Mouse (Mus musculus) kidney, postnatal 0 days (tissue): ENCODE measurements around the gene Stard8. TPM values are rescaled to one million over a fixed set of nuclear protein-coding genes. Genes with fewer than 3 reads are reported as not detected.

Experiments
- ATAC-seq: fragments of 200-750 bp; cut with Nextera tagmentation; replicated peaks from 2 replicates; pipeline ENCODE4 v1.8.0; 2017; ENCODE audit warnings: low read depth, moderate number of reproducible peaks, moderate TSS enrichment, moderate library complexity; ENCODE audit not compliant: low FRiP score
- DNase-seq: peaks from one replicate; pipeline ENCODE4 v3.0.0-alpha.2; 2016; ENCODE audit warnings: low spot score
- H3K27ac ChIP-seq: fragments of 300-500 bp; sonication (generic); 2 replicates; pipeline ENCODE4 v1.5.1; 2014; ENCODE audit warnings: mild to moderate bottlenecking
- H3K27me3 ChIP-seq: fragments of 300-500 bp; sonication (generic); 2 replicates; pipeline ENCODE4 v1.6.1; 2014; ENCODE audit warnings: low read length, mixed read lengths; ENCODE audit not compliant: insufficient read depth
- H3K36me3 ChIP-seq: fragments of 300-500 bp; sonication (generic); 2 replicates; pipeline ENCODE4 v1.6.1; 2014; ENCODE audit warnings: low read length, mixed read lengths; ENCODE audit not compliant: insufficient read depth
- H3K4me1 ChIP-seq: fragments of 300-500 bp; sonication (generic); replicated peaks from 2 replicates; pipeline ENCODE4 v1.6.1; 2014; ENCODE audit warnings: antibody characterized with exemption, low read length, mixed read lengths; ENCODE audit not compliant: insufficient read depth
- H3K4me2 ChIP-seq: fragments of 300-500 bp; sonication (generic); 2 replicates; pipeline ENCODE4 v1.6.1; 2014; ENCODE audit warnings: mild to moderate bottlenecking, low read length, moderate library complexity, mixed read lengths
- H3K4me3 ChIP-seq: fragments of 300-500 bp; sonication (generic); replicated peaks from 2 replicates; pipeline ENCODE4 v1.5.1; 2014; ENCODE audit warnings: low read depth, low read length
- H3K9ac ChIP-seq: fragments of 300-500 bp; sonication (generic); 2 replicates; pipeline ENCODE4 v1.6.1; 2014; ENCODE audit warnings: low read depth, low read length
- H3K9me3 ChIP-seq: fragments of 300-500 bp; sonication (generic); replicated peaks from 2 replicates; pipeline ENCODE4 v1.6.1; 2016; ENCODE audit warnings: low read length, inconsistent platforms, mixed read lengths
- CTCF ChIP-seq: IDR thresholded peaks from 2 replicates; pipeline ENCODE4 v1.5.1; 2016; ENCODE audit warnings: antibody characterized with exemption, low read depth, mild to moderate bottlenecking, moderate library complexity
- WGBS: fragments of 180-500 bp; shearing (Covaris S2); extraction: QIAGEN DNeasy Blood & Tissue Kit; methylation state at CpG from one replicate; pipeline ENCODE4 v1.1.7; 2014; 5-methylcytosine and 5-hydroxymethylcytosine counted together
- polyA plus RNA-seq: library from polyadenylated mRNA; unstranded; fragments of >200 nt; fragmentation: Nextera tagmentation; extraction: Ambion mirVana; gene quantifications from 2 replicates; pipeline ENCODE4 v1.2.1, GENCODE M21; 2015

Stard8 gene
- polyA plus RNA-seq, 1 experiment from 2014 or later, result 18.5 TPM

DNA sequence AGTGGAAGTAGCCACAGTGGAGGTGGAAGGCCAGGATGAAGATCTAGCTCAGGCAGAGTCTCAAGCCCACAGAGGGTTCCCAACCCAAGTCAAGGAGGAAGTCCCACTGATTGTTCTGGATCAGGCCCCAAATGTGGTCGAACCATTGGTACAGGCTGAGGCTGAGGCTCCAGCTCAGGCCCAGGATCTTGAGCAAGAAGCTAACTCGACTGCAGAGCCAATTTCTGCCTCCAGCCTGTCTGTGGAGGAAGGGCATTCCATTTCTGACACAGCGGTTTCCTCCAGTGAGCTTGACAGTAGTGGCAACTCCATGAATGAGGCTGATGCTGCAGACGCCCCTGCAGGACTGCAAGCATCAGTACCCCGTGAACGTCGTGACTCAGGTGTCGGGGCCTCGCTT, 63.5 kb downstream of the Stard8 start:
- TF ChIP-seq CTCF, result no peak
- no peaks in the 10 kb centered on the region for H3K27me3 ChIP-seq
- H3K4me2 ChIP-seq, result no peak overlapping the region
- no peaks in the 10 kb centered on the region for H3K9me3 ChIP-seq
- DNase-seq (no peak), ATAC-seq (no peak)
- no peak overlapping the region for H3K27ac ChIP-seq
- no peaks in the 10 kb centered on the region for H3K36me3 ChIP-seq
- WGBS, result 80% methylated on average over 9 of the region's 9 CpGs
- no peaks in the 10 kb centered on the region for H3K4me1 ChIP-seq
- H3K9ac ChIP-seq, result no peak overlapping the region
- no peak overlapping the region for H3K4me3 ChIP-seq

DNA sequence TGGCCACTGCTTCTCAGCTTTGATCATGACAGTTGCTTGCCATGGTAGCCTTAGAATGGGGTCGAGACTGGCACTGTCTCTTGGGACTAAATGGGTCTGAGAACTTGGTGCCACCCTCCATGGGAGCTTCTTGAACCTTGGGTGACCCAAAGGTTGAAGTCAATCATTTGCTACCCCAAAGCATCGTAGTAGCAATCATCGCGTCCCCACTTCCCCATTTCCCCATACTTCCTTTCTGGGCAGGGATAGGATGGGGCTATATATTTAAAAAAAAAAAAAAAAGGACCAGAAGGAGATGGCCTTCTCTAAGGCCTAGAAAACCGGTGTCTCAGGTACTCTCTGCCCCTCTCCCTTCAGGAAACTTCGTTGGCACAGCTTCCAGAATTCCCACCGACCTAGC, 64.2 kb downstream of the Stard8 start:
- Histone ChIP-seq H3K27me3 (no peaks in the 10 kb centered on the region), H3K4me3 (no peak overlapping the region), H3K9ac (no peak overlapping the region), H3K9me3 (no peaks in the 10 kb centered on the region), H3K4me1 (no peaks in the 10 kb centered on the region), H3K4me2 (no peak overlapping the region), H3K27ac (no peak overlapping the region), H3K36me3 (no peaks in the 10 kb centered on the region)
- ATAC-seq, result no peak
- WGBS, result 75% methylated on average over 7 of the region's 7 CpGs
- TF ChIP-seq CTCF, result no peak
- DNase-seq, result no peak

DNA sequence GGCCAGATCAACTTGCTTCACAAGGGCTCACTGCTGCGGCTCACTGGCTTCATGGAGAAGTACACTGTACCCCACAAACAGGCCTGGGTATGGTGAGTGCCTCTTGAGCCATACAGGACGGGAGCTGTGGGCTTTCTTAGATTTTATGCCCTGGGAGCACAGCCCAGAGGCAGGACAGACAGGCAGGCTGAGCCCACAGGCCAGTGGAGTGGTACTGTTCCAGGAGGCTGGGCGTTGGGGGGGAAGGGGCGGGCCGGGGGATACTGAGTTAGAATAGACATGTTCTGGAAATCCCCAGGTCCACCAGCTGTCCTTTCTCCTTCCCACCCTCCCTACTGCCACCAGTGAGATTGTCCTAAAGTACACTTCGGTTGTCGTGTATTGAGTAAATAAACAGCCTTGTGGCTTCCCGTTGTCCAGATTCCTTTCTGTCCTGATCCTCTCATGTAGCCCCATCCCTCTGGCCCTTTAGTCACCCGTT, 64.7 kb downstream of the Stard8 start:
- H3K4me2 ChIP-seq, result no peak overlapping the region
- no peak overlapping the region for H3K27ac ChIP-seq
- H3K4me3 ChIP-seq, result no peak overlapping the region
- H3K9ac ChIP-seq, result no peak overlapping the region
- no peaks in the 10 kb centered on the region for H3K36me3 ChIP-seq
- WGBS, result 78% methylated on average over 9 of the region's 9 CpGs
- H3K9me3 ChIP-seq, result no peaks in the 10 kb centered on the region
- no peaks in the 10 kb centered on the region for H3K27me3 ChIP-seq
- no peak for DNase-seq
- no peak for TF ChIP-seq CTCF
- H3K4me1 ChIP-seq, result no peaks in the 10 kb centered on the region
- ATAC-seq, result 0 out of 2 replicates have a peak, but pooled peaks have one; percentile 29

DNA sequence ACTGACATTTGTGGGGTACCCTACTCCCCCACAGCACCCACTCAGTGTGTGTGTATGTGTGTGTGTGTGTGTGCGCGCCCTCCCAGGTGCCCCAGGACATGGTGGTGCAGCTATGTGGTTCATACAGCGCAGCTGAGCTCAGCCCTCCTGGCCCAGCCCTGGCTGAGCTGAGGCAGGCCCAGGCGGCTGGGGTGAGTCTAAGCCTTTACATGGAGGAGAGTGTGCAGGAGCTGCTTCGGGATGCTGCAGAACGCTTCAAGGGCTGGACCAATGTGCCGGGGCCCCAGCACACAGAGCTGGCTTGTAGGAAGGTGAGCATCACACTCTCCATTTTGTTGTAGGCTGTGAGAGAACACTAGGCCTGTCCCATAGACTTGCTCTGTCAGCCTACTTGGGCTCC, 68.1 kb downstream of the Stard8 start:
- Histone ChIP-seq H3K36me3 (no peaks in the 10 kb centered on the region), H3K4me1 (no peaks in the 10 kb centered on the region), H3K27me3 (no peaks in the 10 kb centered on the region), H3K4me3 (no peak overlapping the region), H3K4me2 (no peak overlapping the region), H3K9me3 (no peaks in the 10 kb centered on the region), H3K27ac (no peak overlapping the region), H3K9ac (no peak overlapping the region)
- no peak for ATAC-seq
- 91% methylated on average over 7 of the region's 7 CpGs for WGBS
- TF ChIP-seq CTCF, result no peak
- no peak for DNase-seq

DNA sequence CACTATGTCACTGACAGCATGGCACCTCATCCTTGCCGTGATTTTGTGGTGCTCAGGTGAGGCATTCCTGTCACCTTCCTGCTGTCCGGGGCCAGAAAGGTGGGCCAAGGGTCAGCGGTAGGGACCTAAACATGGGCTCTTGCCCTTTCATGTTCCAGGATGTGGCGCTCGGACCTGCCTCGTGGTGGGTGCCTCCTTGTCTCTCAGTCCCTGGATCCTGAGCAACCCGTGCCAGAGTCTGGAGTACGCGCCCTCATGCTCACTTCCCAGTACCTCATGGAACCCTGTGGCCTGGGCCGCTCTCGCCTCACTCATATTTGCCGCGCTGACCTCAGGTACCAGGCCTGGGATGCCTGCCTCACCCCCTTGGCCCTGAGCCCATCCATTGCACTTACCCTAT, 69.5 kb downstream of the Stard8 start:
- WGBS, result 92% methylated on average over 13 of the region's 13 CpGs
- Histone ChIP-seq H3K4me1 (no peaks in the 10 kb centered on the region), H3K9ac (no peak overlapping the region), H3K4me2 (no peak overlapping the region), H3K9me3 (no peaks in the 10 kb centered on the region), H3K4me3 (no peak overlapping the region), H3K27me3 (no peaks in the 10 kb centered on the region), H3K27ac (no peak overlapping the region), H3K36me3 (no peaks in the 10 kb centered on the region)
- ATAC-seq (no peak), DNase-seq (no peak)
- TF ChIP-seq CTCF, result no peak

DNA sequence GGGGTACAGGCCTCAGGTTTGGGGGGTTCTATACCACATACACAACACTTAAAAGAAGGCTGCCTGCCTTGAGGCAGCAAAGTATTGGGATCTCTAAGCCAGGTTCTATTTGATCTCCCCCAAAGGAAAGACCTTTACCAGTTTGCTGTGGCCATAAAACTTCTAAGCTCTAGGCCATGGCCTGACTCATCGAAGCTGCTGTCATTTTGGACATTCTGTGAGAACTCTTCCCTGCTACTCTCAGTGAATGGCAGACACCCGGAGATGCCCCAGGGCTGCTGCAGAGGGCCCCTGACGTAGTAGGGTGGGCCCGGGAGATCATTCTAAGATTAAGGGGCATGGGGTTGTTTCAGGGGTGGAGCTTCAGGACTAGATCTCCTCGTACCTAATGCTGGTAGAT, 72.1 kb downstream of the Stard8 start:
- ATAC-seq, result no peak
- WGBS, result 76% methylated on average over 5 of the region's 5 CpGs
- H3K4me3 ChIP-seq, result no peak overlapping the region
- H3K9ac ChIP-seq, result no peak overlapping the region
- no peaks in the 10 kb centered on the region for H3K4me1 ChIP-seq
- H3K36me3 ChIP-seq, result no peaks in the 10 kb centered on the region
- H3K4me2 ChIP-seq, result no peak overlapping the region
- no peaks in the 10 kb centered on the region for H3K9me3 ChIP-seq
- no peak for TF ChIP-seq CTCF
- no peak overlapping the region for H3K27ac ChIP-seq
- DNase-seq, result no peak
- H3K27me3 ChIP-seq, result no peaks in the 10 kb centered on the region

DNA sequence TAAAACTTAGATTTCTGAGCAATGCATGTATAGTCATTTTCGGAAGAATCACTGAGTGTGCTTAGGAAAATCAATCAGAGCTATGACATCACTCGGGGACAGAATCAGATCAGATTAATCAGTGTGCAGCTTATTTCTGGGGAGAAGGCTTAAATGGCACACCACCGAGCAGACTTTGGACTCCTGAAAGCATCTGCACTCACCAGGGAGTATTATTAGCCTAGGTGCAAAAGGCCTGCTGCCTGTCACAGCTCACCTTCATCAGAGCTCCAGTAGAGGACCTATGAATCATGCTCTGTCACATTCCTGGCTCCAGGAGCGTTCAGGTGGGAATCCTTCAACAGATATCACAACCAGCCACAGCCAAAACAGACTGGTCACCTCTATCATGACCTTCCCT, 73.4 kb downstream of the Stard8 start:
- no peaks in the 10 kb centered on the region for H3K27me3 ChIP-seq
- H3K4me2 ChIP-seq, result no peak overlapping the region
- 66% methylated on average over 4 of the region's 4 CpGs for WGBS
- peak; percentile 44; the same call in 1 of the 2 replicates for ATAC-seq
- no peaks in the 10 kb centered on the region for H3K9me3 ChIP-seq
- H3K27ac ChIP-seq, result no peak overlapping the region
- TF ChIP-seq CTCF, result no peak
- H3K4me3 ChIP-seq, result no peak overlapping the region
- no peak for DNase-seq
- H3K9ac ChIP-seq, result no peak overlapping the region
- no peaks in the 10 kb centered on the region for H3K36me3 ChIP-seq
- no peaks in the 10 kb centered on the region for H3K4me1 ChIP-seq
